Mouse (Mus musculus): ENCODE measurements around the gene Spry1. TPM values are rescaled to one million over a fixed set of nuclear protein-coding genes. Genes with fewer than 3 reads are reported as not detected.
A peak's percentile ranks its signal among the peaks of the same experiment; 100 is the strongest.
"Not testable (repeated sequence)": the region's sequence is repeated elsewhere in the genome, so short reads cannot be mapped to it uniquely, and the experiment has no call there.

The Spry1 gene
- 0.04 and 0.06 TPM in 2 replicates for polyA plus RNA-seq (2012)

DNA sequence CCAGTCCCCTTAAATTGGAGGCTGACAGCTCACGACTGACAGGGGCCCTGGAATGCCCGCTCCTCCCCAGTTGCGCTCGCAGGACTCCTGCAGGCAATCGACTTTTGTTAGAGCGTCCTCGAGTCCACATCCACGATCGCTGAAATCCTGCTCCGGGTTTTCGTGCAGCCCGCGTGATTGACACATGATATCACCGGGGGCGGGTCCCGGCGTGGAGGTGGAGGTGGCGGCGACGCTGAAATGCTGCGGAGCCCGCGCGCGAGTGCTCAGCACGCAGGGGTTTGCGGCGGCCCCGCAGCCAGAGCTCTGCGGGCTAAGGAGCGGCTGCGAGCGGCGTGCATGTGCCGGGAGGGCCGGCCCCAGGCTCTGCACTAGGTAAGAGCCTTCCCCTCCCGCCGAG, at the start of gene Spry1:
Gene Spry1 (plus strand): TSS at position 258 of the 400 bp plus-strand sequence.
- TF ChIP-seq TAL1 (IDR thresholded peaks at IDR 0.05; ENCODE audit: low read length) (no peak), GATA1 (IDR thresholded peaks at IDR 0.05; ENCODE audit: low read length) (no peak)
- Histone ChIP-seq H3K27me3 (ENCODE audit: control insufficient read depth) (peaks cover 71% of the 10 kb centered on the region), H3K9me3 (ENCODE audit: control insufficient read depth, low read length) (peaks cover 3% of the 10 kb centered on the region; the same call in 1 of the 2 replicates)

GRCm38 (mm10) chr3:37595721-37596120, 44.0 kb upstream of the Spry1 start:
- H3K36me3 ChIP-seq (ENCODE audit: control insufficient read depth): no peaks in the 10 kb centered on the region
- peaks cover 3% of the 10 kb centered on the region for H3K4me1 ChIP-seq (ENCODE audit: control insufficient read depth)
- H3K9me3 ChIP-seq (ENCODE audit: control insufficient read depth, low read length): no peaks in the 10 kb centered on the region
- H3K27me3 ChIP-seq (ENCODE audit: control insufficient read depth): no peaks in the 10 kb centered on the region
- TF ChIP-seq TAL1 (IDR thresholded peaks at IDR 0.05; ENCODE audit: low read length) (no peak), GATA1 (IDR thresholded peaks at IDR 0.05; ENCODE audit: low read length) (no peak)
- H3K4me3 ChIP-seq (replicated peaks): no peak overlapping the region

More for the DNA sequence above, at the start of gene Spry1:
- H3K4me3 ChIP-seq (replicated peaks): peak within 1 kb of the TSS; percentile 76
- peaks cover 23% of the 10 kb centered on the region for H3K4me1 ChIP-seq (ENCODE audit: control insufficient read depth)
- peaks cover 16% of the 10 kb centered on the region for H3K36me3 ChIP-seq (ENCODE audit: control insufficient read depth)

DNA sequence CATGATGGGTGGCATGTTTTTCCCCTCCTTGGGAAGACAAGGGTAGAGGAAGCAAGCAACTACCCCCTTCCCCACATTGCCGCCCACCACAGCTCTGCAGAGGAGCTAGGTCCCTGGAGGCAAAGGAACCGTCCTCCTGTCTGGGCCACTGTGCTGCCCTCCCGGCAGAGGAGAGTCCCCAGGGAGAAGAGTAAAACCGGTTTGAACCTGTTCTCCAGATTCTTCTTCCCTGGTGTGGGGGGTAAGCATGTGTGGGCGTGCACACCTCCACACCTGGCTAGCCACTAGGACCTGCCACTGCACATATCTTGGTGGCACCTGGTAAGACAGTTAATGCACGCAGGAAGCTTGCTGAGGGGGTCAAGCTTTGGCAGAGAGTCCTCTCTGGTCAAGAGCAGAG, 43.2 kb upstream of the Spry1 start:
- no peaks in the 10 kb centered on the region for H3K27me3 ChIP-seq (ENCODE audit: control insufficient read depth)
- H3K4me1 ChIP-seq (ENCODE audit: control insufficient read depth): peaks cover 3% of the 10 kb centered on the region
- no peaks in the 10 kb centered on the region for H3K9me3 ChIP-seq (ENCODE audit: control insufficient read depth, low read length)
- H3K36me3 ChIP-seq (ENCODE audit: control insufficient read depth): no peaks in the 10 kb centered on the region
- no peak overlapping the region for H3K4me3 ChIP-seq (replicated peaks)
- TF ChIP-seq TAL1 (IDR thresholded peaks at IDR 0.05; ENCODE audit: low read length): no peak
- no peak for TF ChIP-seq GATA1 (IDR thresholded peaks at IDR 0.05; ENCODE audit: low read length)

DNA sequence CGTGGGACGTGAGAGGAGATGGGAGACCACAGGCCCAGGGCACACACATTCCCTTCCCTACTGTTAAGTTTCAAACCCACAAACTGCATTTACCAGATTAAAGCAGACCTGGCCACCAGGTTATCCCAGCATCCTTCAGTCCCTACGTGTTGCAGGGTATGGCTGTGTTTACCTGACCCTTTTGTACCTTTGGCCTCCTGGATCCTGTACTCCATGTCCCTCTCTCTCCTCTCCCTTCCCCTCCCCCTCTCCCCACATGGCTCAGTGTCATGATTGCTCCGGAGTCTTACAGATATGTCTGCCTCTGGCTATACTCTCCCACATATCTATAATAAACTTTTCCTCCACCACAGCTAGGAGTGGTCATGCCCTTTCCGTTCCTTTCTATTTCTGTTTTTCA, 42.5 kb upstream of the Spry1 start:
- H3K36me3 ChIP-seq (ENCODE audit: control insufficient read depth): no peaks in the 10 kb centered on the region
- no peaks in the 10 kb centered on the region for H3K9me3 ChIP-seq (ENCODE audit: control insufficient read depth, low read length)
- no peaks in the 10 kb centered on the region for H3K27me3 ChIP-seq (ENCODE audit: control insufficient read depth)
- TF ChIP-seq TAL1 (IDR thresholded peaks at IDR 0.05; ENCODE audit: low read length) (no peak), GATA1 (IDR thresholded peaks at IDR 0.05; ENCODE audit: low read length) (no peak)
- H3K4me1 ChIP-seq (ENCODE audit: control insufficient read depth): peaks cover 3% of the 10 kb centered on the region
- no peak overlapping the region for H3K4me3 ChIP-seq (replicated peaks)

GRCm38 (mm10) chr3:37599641-37600040, 40.1 kb upstream of the Spry1 start:
- not testable (repeated sequence) for H3K4me1 ChIP-seq (ENCODE audit: control insufficient read depth); H3K4me3 ChIP-seq (replicated peaks)

DNA sequence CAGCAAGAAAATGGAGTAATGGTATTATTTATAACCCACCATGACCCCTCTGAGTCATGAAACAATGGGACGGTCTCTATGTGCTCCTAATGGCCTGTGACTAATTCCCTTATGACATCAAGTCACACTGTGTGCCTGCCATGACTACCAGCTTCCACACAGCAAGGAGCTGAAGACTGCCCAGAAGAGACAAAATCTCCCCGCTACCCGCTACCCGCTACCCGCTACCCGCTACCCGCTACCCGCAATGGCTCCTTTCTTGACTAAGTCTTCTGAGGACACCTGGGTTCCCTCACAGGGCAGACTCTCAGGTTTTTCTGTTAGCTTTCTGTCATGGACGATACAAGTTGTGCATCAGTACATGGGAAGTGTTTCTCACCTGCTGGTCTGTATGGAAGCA, 37.4 kb upstream of the Spry1 start:
- peaks cover 4% of the 10 kb centered on the region for H3K4me1 ChIP-seq (ENCODE audit: control insufficient read depth)
- TF ChIP-seq GATA1 (IDR thresholded peaks at IDR 0.05; ENCODE audit: low read length): no peak
- TF ChIP-seq TAL1 (IDR thresholded peaks at IDR 0.05; ENCODE audit: low read length): no peak

More at GRCm38 (mm10) chr3:37599641-37600040, 40.1 kb upstream of the Spry1 start:
- H3K36me3 ChIP-seq (ENCODE audit: control insufficient read depth); H3K9me3 ChIP-seq (ENCODE audit: control insufficient read depth, low read length); H3K27me3 ChIP-seq (ENCODE audit: control insufficient read depth): not testable (repeated sequence)

DNA sequence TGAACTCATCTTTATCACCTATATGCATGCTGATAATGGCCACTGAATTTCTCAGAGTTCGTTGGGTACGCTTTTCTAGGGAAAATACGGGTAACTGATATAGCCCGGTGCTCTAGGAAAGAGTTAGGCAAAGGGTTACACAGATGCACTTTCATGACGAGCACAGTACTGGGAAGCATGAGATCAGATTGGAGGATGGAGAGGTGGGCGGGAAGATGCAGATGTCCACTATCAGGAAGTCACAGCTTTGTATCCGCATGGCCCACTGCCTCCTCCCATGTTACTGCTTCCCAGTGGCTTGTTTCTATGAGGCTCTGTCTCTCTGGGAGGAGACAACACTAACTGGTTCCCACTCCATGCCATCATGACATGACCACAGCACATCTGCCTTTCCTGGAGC, 36.9 kb upstream of the Spry1 start:
- Histone ChIP-seq H3K27me3 (ENCODE audit: control insufficient read depth) (peaks cover 4% of the 10 kb centered on the region), H3K36me3 (ENCODE audit: control insufficient read depth) (no peaks in the 10 kb centered on the region), H3K4me3 (replicated peaks) (no peak overlapping the region), H3K9me3 (ENCODE audit: control insufficient read depth, low read length) (peaks cover 4% of the 10 kb centered on the region; the same call in 1 of the 2 replicates), H3K4me1 (ENCODE audit: control insufficient read depth) (peaks cover 4% of the 10 kb centered on the region)
- TF ChIP-seq GATA1 (IDR thresholded peaks at IDR 0.05; ENCODE audit: low read length) (no peak), TAL1 (IDR thresholded peaks at IDR 0.05; ENCODE audit: low read length) (no peak)

More for the DNA sequence above, 37.4 kb upstream of the Spry1 start:
- Histone ChIP-seq H3K9me3 (ENCODE audit: control insufficient read depth, low read length) (peaks cover 3% of the 10 kb centered on the region; the same call in 1 of the 2 replicates), H3K4me3 (replicated peaks) (no peak overlapping the region), H3K36me3 (ENCODE audit: control insufficient read depth) (no peaks in the 10 kb centered on the region), H3K27me3 (ENCODE audit: control insufficient read depth) (peaks cover 4% of the 10 kb centered on the region)

- Histone ChIP-seq H3K4me3 (replicated peaks) (no peak overlapping the region), H3K4me1 (ENCODE audit: control insufficient read depth) (peaks cover 4% of the 10 kb centered on the region), H3K9me3 (ENCODE audit: control insufficient read depth, low read length) (peaks cover 4% of the 10 kb centered on the region; the same call in 1 of the 2 replicates), H3K27me3 (ENCODE audit: control insufficient read depth) (peaks cover 4% of the 10 kb centered on the region), H3K36me3 (ENCODE audit: control insufficient read depth) (no peaks in the 10 kb centered on the region)
- TF ChIP-seq TAL1 (IDR thresholded peaks at IDR 0.05; ENCODE audit: low read length): no peak
- TF ChIP-seq GATA1 (IDR thresholded peaks at IDR 0.05; ENCODE audit: low read length): no peak
Measured at GRCm38 (mm10) chr3:37603541-37603940, 36.2 kb upstream of the Spry1 start.

GRCm38 (mm10) chr3:37604976-37605875, 34.5 kb upstream of the Spry1 start:
- Histone ChIP-seq H3K27me3 (ENCODE audit: control insufficient read depth) (peaks cover 4% of the 10 kb centered on the region), H3K4me1 (ENCODE audit: control insufficient read depth) (peaks cover 7% of the 10 kb centered on the region), H3K4me3 (replicated peaks) (no peak overlapping the region), H3K36me3 (ENCODE audit: control insufficient read depth) (no peaks in the 10 kb centered on the region), H3K9me3 (ENCODE audit: control insufficient read depth, low read length) (peaks cover 10% of the 10 kb centered on the region)
- no peak for TF ChIP-seq TAL1 (IDR thresholded peaks at IDR 0.05; ENCODE audit: low read length)
- no peak for TF ChIP-seq GATA1 (IDR thresholded peaks at IDR 0.05; ENCODE audit: low read length)

Measured in erythroblast, embryonic 14.5 days (primary cell).